Mouse (Mus musculus): ENCODE results near the gene Actrt2. TPM values are rescaled to one million over a fixed set of nuclear protein-coding genes. Genes with fewer than 3 reads are reported as not detected.
A peak's percentile ranks its signal among the peaks of the same experiment; 100 is the strongest.

Gene Actrt2
- polyA plus RNA-seq, 1 experiment, result not detected

- DNase-seq (ENCODE audit: low read depth), result no peak
- no peak for TF ChIP-seq POLR2A (IDR thresholded peaks at IDR 0.05; ENCODE audit: borderline replicate concordance, extremely low read depth, insufficient read depth, insufficient read length, poor library complexity, severe bottlenecking)
Measured at GRCm38 (mm10) chr4:154700921-154701412, 33.3 kb upstream of the Actrt2 start.

DNA sequence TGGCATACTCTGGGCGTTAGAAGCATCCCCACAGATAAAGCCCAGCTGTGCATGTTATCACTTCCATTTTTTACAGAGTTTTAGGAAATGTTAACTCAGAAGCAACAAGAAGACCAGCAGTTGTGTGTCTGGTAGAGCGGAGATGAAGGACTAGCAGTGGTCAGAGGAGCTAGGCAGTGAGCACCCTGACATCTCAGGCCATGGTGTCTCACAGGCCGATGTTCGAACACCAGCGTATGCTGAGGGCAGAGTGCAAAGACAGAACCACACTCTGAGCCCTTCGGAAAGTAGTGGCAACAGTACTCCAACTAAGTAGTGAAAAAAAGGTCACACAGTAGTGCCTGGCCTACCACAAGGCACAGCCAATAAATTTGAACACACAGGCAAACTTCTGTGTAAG lies 32.8 kb upstream of the Actrt2 start:
- no peak for DNase-seq (ENCODE audit: low read depth)
- TF ChIP-seq POLR2A (IDR thresholded peaks at IDR 0.05; ENCODE audit: borderline replicate concordance, extremely low read depth, insufficient read depth, insufficient read length, poor library complexity, severe bottlenecking) (no peak), CTCF (IDR thresholded peaks at IDR 0.05; ENCODE audit: borderline replicate concordance, extremely low read depth, insufficient read depth, insufficient read length) (no peak)

DNA sequence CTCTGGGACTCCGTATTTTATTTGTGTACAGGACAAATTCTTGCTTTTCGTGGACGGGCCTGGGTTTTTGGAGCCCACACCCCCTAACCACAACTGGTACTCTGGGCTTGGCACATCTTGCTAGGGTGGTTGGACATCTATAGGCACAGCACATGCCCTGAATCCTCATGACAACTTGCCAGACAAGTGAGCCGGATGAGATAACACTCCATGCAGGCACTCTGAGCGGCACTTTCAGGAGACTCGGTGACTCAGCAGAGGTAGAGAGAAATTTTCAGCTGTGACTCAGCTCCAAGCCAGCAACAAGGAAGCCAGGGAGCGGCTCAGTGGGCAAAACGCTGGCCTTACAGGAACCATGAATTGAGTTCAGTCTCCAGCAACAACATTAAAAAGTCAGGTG lies 31.6 kb upstream of the Actrt2 start:
- no peak for TF ChIP-seq CTCF (IDR thresholded peaks at IDR 0.05; ENCODE audit: borderline replicate concordance, extremely low read depth, insufficient read depth, insufficient read length)
- TF ChIP-seq POLR2A (IDR thresholded peaks at IDR 0.05; ENCODE audit: borderline replicate concordance, extremely low read depth, insufficient read depth, insufficient read length, poor library complexity, severe bottlenecking), result no peak
- DNase-seq (ENCODE audit: low read depth), result no peak

- DNase-seq (ENCODE audit: low read depth), result no peak
- TF ChIP-seq POLR2A (IDR thresholded peaks at IDR 0.05; ENCODE audit: borderline replicate concordance, extremely low read depth, insufficient read depth, insufficient read length, poor library complexity, severe bottlenecking), result no peak
- TF ChIP-seq CTCF (IDR thresholded peaks at IDR 0.05; ENCODE audit: borderline replicate concordance, extremely low read depth, insufficient read depth, insufficient read length), result no peak
Measured at GRCm38 (mm10) chr4:154698631-154699030, 31.0 kb upstream of the Actrt2 start.

DNA sequence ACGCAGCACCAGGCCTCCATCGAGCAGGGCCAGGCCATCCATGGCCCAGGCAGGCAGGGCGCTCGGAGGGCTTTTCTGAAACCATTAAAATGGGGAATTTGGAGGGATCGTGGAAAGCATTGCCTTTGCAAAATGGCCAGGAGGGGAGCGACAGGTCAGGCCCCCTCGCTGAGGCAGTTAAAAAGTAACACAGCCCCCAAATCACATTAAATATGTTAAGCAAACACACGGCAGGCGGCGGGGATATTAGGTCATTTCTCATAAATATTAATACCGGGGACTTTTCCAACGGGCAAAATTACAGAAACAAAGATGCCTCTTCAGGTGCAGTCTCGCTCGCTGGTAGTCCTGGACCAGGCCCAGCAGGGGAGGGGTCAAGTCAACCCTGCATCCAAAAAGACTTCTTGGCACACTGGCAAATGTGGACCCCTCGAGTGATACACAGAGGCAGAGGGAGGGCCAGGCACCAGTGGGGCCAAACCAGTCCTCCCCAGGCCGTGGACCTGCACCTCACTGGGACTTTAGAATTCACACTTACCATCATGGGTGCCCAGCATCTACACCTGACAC lies 30.4 kb upstream of the Actrt2 start:
- TF ChIP-seq CTCF (IDR thresholded peaks at IDR 0.05; ENCODE audit: borderline replicate concordance, extremely low read depth, insufficient read depth, insufficient read length), result no peak
- TF ChIP-seq POLR2A (IDR thresholded peaks at IDR 0.05; ENCODE audit: borderline replicate concordance, extremely low read depth, insufficient read depth, insufficient read length, poor library complexity, severe bottlenecking), result no peak
- peak; percentile 24 for DNase-seq (ENCODE audit: low read depth)

- TF ChIP-seq POLR2A (IDR thresholded peaks at IDR 0.05; ENCODE audit: borderline replicate concordance, extremely low read depth, insufficient read depth, insufficient read length, poor library complexity, severe bottlenecking) (no peak), CTCF (IDR thresholded peaks at IDR 0.05; ENCODE audit: borderline replicate concordance, extremely low read depth, insufficient read depth, insufficient read length) (no peak)
- no peak for DNase-seq (ENCODE audit: low read depth)
Measured at GRCm38 (mm10) chr4:154697476-154697875, 29.8 kb upstream of the Actrt2 start.

- DNase-seq (ENCODE audit: low read depth), result no peak
- TF ChIP-seq CTCF (IDR thresholded peaks at IDR 0.05; ENCODE audit: borderline replicate concordance, extremely low read depth, insufficient read depth, insufficient read length), result no peak
Measured at GRCm38 (mm10) chr4:154696552-154696951, 28.9 kb upstream of the Actrt2 start.

DNA sequence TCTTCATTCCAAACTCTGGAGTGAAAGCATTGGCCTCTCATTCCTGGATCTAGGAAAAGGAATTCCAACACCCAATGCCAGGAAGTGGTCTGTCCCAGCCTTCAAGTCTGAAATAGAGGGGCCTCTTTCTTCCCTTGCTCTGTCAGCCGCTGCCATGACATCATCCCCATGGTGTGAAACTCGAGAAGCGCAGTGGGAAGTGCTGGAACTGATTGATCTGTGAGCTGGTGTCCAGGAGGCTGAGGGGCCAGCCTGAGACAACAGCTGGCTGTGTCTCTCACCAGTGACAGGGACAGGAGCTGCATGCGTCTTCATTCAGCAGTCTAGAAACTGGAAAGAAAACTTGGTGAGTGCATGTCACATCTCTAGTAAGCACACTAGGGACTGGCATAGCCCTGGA lies 28.5 kb upstream of the Actrt2 start:
- DNase-seq (ENCODE audit: low read depth), result peak; percentile 24
- no peak for TF ChIP-seq POLR2A (IDR thresholded peaks at IDR 0.05; ENCODE audit: borderline replicate concordance, extremely low read depth, insufficient read depth, insufficient read length, poor library complexity, severe bottlenecking)

- no peak for DNase-seq (ENCODE audit: low read depth)
- TF ChIP-seq CTCF (IDR thresholded peaks at IDR 0.05; ENCODE audit: borderline replicate concordance, extremely low read depth, insufficient read depth, insufficient read length) (no peak), POLR2A (IDR thresholded peaks at IDR 0.05; ENCODE audit: borderline replicate concordance, extremely low read depth, insufficient read depth, insufficient read length, poor library complexity, severe bottlenecking) (no peak)
Measured at GRCm38 (mm10) chr4:154694361-154694760, 26.7 kb upstream of the Actrt2 start.

GRCm38 (mm10) chr4:154693348-154694015 lies 25.8 kb upstream of the Actrt2 start:
- no peak for TF ChIP-seq POLR2A (IDR thresholded peaks at IDR 0.05; ENCODE audit: borderline replicate concordance, extremely low read depth, insufficient read depth, insufficient read length, poor library complexity, severe bottlenecking)
- TF ChIP-seq CTCF (IDR thresholded peaks at IDR 0.05; ENCODE audit: borderline replicate concordance, extremely low read depth, insufficient read depth, insufficient read length), result no peak
- DNase-seq (ENCODE audit: low read depth), result peak; percentile 68

DNA sequence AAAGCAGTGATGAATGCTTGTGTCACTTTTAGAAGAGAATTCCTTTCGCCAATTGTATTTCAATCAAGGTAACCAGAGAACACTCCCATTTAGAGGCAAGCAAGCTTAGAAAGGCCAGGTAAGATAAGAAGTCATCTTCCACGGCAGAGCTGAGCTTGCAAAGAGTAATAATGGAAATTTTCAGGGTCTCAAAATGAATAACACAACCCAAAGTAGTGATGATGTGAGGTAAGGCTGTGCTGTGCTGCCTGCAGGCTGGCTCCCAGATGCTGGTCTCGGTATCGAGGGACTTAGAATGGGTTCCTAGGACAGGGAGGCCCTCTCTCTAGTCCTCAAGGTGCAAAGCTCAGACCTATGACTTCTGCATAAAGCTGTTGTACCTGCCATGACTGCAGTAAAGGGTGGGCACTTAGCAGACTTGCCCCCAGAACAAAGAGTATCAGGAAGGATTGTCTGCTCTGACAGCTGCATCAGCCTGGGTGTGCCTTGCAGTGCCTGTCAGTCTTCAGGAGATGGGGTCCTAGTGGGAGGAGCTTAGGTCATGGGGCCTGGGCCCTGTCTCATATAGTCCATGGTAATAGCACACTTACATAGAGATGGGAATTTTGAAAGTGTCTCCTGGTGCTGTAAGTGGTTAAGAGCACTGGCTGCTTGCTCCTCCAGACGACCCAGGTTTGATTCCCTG lies 15.5 kb upstream of the Actrt2 start:
- no peak for DNase-seq (ENCODE audit: low read depth)
- TF ChIP-seq CTCF (IDR thresholded peaks at IDR 0.05; ENCODE audit: borderline replicate concordance, extremely low read depth, insufficient read depth, insufficient read length) (no peak), POLR2A (IDR thresholded peaks at IDR 0.05; ENCODE audit: borderline replicate concordance, extremely low read depth, insufficient read depth, insufficient read length, poor library complexity, severe bottlenecking) (no peak)

DNA sequence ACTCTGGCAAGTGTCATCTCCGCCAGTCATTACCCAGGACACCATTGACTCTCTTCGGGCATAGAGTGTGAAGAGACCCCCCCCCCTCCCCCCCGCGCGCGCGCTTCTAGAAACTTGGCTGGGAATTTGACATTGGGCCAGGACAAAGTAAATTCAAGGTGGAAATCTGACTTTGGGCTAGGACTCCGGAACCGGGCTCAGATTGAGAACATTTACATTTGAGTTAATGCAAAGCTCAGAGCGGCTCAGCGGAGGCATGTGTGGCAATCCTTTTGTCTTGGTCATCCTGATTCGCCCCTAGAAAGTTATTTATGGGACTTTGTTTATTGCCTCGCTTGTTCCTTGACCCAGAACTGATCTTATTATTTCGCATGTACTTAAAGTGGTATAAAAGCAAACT lies 14.6 kb upstream of the Actrt2 start:
- no peak for TF ChIP-seq CTCF (IDR thresholded peaks at IDR 0.05; ENCODE audit: borderline replicate concordance, extremely low read depth, insufficient read depth, insufficient read length)
- TF ChIP-seq POLR2A (IDR thresholded peaks at IDR 0.05; ENCODE audit: borderline replicate concordance, extremely low read depth, insufficient read depth, insufficient read length, poor library complexity, severe bottlenecking), result no peak

More for the DNA sequence above, 14.6 kb upstream of the Actrt2 start:
- no peak for DNase-seq (ENCODE audit: low read depth)

Data from brain, embryonic 14.5 days (tissue).